ENCODE assay signal across 23 mouse cellular contexts in the genomic region with DNA sequence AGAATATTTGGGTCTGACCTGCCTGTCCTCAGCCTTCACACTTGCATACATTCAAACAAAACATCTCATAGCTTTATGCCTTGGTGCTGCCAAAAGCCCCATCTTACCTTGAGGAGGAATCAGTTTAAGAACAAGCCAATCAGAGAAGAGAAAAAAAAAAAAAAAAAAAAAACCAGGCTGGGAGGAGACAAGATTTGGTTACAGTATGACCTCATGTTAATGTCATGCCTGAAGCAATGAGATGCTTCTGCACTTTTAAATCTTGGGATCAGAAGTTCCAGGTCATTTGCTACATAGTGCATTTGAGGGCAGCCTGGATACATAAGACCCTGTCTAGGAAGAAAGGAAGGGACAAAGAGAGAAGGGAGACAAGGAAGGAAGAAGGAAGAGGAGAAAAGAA. TPM values are rescaled to one million over a fixed set of nuclear protein-coding genes. Genes with fewer than 3 reads are reported as not detected.
"Had no signal": no experiment of that assay in that cellular context is flagged by ENCODE, and none has a peak within 500 bp of the region (broad histone marks: within the 10 kb centered on the region; RNA-seq: fewer than 3 reads in every experiment).

No protein-coding gene starts in this region.

- H3K4me2 ChIP-seq: lung, embryonic 15.5 days; midbrain, embryonic 11.5 days; midbrain, embryonic 13.5 days; midbrain, embryonic 15.5 days; neural tube, embryonic 13.5 days; neural tube, embryonic 15.5 days; stomach, embryonic 15.5 days had no signal

- ATAC-seq: liver, postnatal 0 days; lung, postnatal 0 days; midbrain, embryonic 13.5 days; midbrain, embryonic 15.5 days had no signal

- DNase-seq: liver, postnatal 0 days; lung, adult 2 months; lung, postnatal 14 days; lung, postnatal 36 days; retina, postnatal 1 day; right cerebral cortex, adult 18-20 months; right cerebral cortex, postnatal 25 days; right cerebral cortex, postnatal 4 days; thymus, adult 2 months; thymus, postnatal 25 days had no signal

- H3K9me3 ChIP-seq: lung, embryonic 15.5 days; midbrain, embryonic 13.5 days; midbrain, embryonic 15.5 days; neural tube, embryonic 13.5 days; neural tube, embryonic 15.5 days; stomach, embryonic 15.5 days had no signal

- H3K36me3 ChIP-seq: lung, embryonic 15.5 days; midbrain, embryonic 13.5 days; midbrain, embryonic 15.5 days; neural tube, embryonic 13.5 days; neural tube, embryonic 15.5 days; stomach, embryonic 15.5 days had no signal

- H3K9ac ChIP-seq: liver, postnatal 0 days; lung, embryonic 15.5 days; midbrain, embryonic 13.5 days; midbrain, embryonic 15.5 days; neural tube, embryonic 13.5 days; neural tube, embryonic 15.5 days; stomach, embryonic 15.5 days had no signal

- H3K27me3 ChIP-seq: lung, embryonic 15.5 days; midbrain, embryonic 13.5 days; midbrain, embryonic 15.5 days; neural tube, embryonic 15.5 days; stomach, embryonic 15.5 days had no signal

- H3K27ac ChIP-seq: lung, embryonic 15.5 days; macrophage; midbrain, embryonic 13.5 days; midbrain, embryonic 15.5 days; neural tube, embryonic 13.5 days; neural tube, embryonic 15.5 days; stomach, embryonic 15.5 days; stomach, postnatal 0 days had no signal

- H3K4me3 ChIP-seq: lung, embryonic 15.5 days; megakaryocyte, embryonic 14.5 days; midbrain, embryonic 13.5 days; midbrain, embryonic 15.5 days; neural tube, embryonic 13.5 days; neural tube, embryonic 15.5 days; stomach, embryonic 15.5 days had no signal

- H3K4me1 ChIP-seq: lung, embryonic 15.5 days; megakaryocyte, embryonic 14.5 days; midbrain, embryonic 13.5 days; midbrain, embryonic 15.5 days; neural tube, embryonic 13.5 days; neural tube, embryonic 15.5 days; stomach, embryonic 15.5 days had no signal

RNA-seq across cellular contexts. Expression of gene Rbm24, which starts 6.0 kb away (rescaled TPM):
- total RNA-seq: megakaryocyte progenitor cell, adult 5-6 weeks; monocyte, adult 5-6 weeks had no signal
- polyA plus RNA-seq: macrophage had no signal
